Mouse (Mus musculus) gastrocnemius, postnatal 4 days (tissue): ENCODE results near the gene 0610009B22Rik. TPM values are rescaled to one million over a fixed set of nuclear protein-coding genes. Genes with fewer than 3 reads are reported as not detected.

Experiments
- DNase-seq, 2 experiments: peaks; one replicate each; pipeline ENCODE4 v3.0.0; 2021 to 2022; ENCODE audit warnings: low spot score in 2 of 2, mixed read lengths in 2 of 2
- total RNA-seq, 2 experiments: library from RNA; stranded (reverse); gene quantifications; 2 replicates each; pipeline ENCODE4 v1.2.3; 2021

Gene 0610009B22Rik
- total RNA-seq, 2 experiments from 2014 or later: 25.1 to 25.6 TPM

GRCm38 (mm10) chr11:51638497-51638896 is 50.2 kb downstream of the 0610009B22Rik start:
- DNase-seq: no peak

GRCm38 (mm10) chr11:51637971-51638414 is 50.7 kb downstream of the 0610009B22Rik start:
- peak in 1 of 2 experiments; percentile 50 for DNase-seq

GRCm38 (mm10) chr11:51636323-51636684 is 52.4 kb downstream of the 0610009B22Rik start:
- peak in 1 of 2 experiments; percentile 58 for DNase-seq

GRCm38 (mm10) chr11:51635525-51636322 is 53.0 kb downstream of the 0610009B22Rik start, which contains the start of gene Rmnd5b:
TSS of gene Rmnd5b (minus strand) at chr11:51635896.
- peak; percentile 83 to 90 for DNase-seq

Other genes starting within 250 kb of the 0610009B22Rik start
- 10 to 100 TPM; 18.7 to 20.9 TPM for gene Phykpl, start 104.1 kb downstream of the 0610009B22Rik start, total RNA-seq
- gene Hnrnpab, start 82.0 kb downstream of the 0610009B22Rik start, total RNA-seq: 100 to 1,000 TPM; 218 to 241 TPM
- 10 to 100 TPM; 35.4 to 37.3 TPM for gene Nhp2, start 69.1 kb downstream of the 0610009B22Rik start, total RNA-seq
- gene Rmnd5b, start 53.0 kb downstream of the 0610009B22Rik start, total RNA-seq: 10 to 100 TPM; 20.9 to 23.0 TPM
- 10 to 100 TPM; 20.9 to 22.7 TPM for gene N4bp3, start 38.0 kb downstream of the 0610009B22Rik start, total RNA-seq
- 1 to 10 TPM; 1.1 to 1.6 TPM for gene D930048N14Rik, start 37.9 kb downstream of the 0610009B22Rik start, total RNA-seq
- 10 to 100 TPM; 23.4 to 28.3 TPM for gene Sec24a, start 74.8 kb upstream of the 0610009B22Rik start, total RNA-seq
- 10 to 100 TPM; 68.2 to 70.9 TPM for gene Sar1b, start 74.8 kb upstream of the 0610009B22Rik start, total RNA-seq
- 1 to 10 TPM; 2.1 to 2.2 TPM for gene Jade2, start 168.8 kb upstream of the 0610009B22Rik start, total RNA-seq